Mouse (Mus musculus): Measurements from ENCODE around the gene Cdk2.

Gene Cdk2

GRCm38 (mm10) chr10:128703895-128704294 is 936 bp downstream of the Cdk2 start, which contains the start of gene Pmel:
TSS of gene Pmel (plus strand) at chr10:128704195.
- DNase-seq (ENCODE audit: low read depth, low spot score), result no peak

GRCm38 (mm10) chr10:128702328-128703007 is 2.4 kb downstream of the Cdk2 start:
- no peak for DNase-seq (ENCODE audit: low read depth, low spot score)

GRCm38 (mm10) chr10:128700712-128701111 is 4.1 kb downstream of the Cdk2 start:
- DNase-seq (ENCODE audit: low read depth, low spot score), result no peak

- no peak for DNase-seq (ENCODE audit: low read depth, low spot score)
Measured at GRCm38 (mm10) chr10:128699611-128700010, 5.2 kb downstream of the Cdk2 start.

GRCm38 (mm10) chr10:128699006-128699405 is 5.8 kb downstream of the Cdk2 start:
- no peak for DNase-seq (ENCODE audit: low read depth, low spot score)

- DNase-seq (ENCODE audit: low read depth, low spot score), result no peak
Measured at GRCm38 (mm10) chr10:128697072-128697725, 7.6 kb downstream of the Cdk2 start.

GRCm38 (mm10) chr10:128695992-128696807 is 8.6 kb downstream of the Cdk2 start, which contains the start of gene Rab5b:
TSS of gene Rab5b (minus strand) at chr10:128696264.
- peak; percentile 99 for DNase-seq (ENCODE audit: low read depth, low spot score)

- no peak for DNase-seq (ENCODE audit: low read depth, low spot score)
Measured at GRCm38 (mm10) chr10:128695411-128695991, 9.3 kb downstream of the Cdk2 start.

- no peak for DNase-seq (ENCODE audit: low read depth, low spot score)
Measured at GRCm38 (mm10) chr10:128674469-128675008, 30.3 kb downstream of the Cdk2 start.

- DNase-seq (ENCODE audit: low read depth, low spot score), result no peak
Measured at GRCm38 (mm10) chr10:128673763-128674468, 30.9 kb downstream of the Cdk2 start, which contains the start of gene Suox. TSS of gene Suox (minus strand) at chr10:128674073.

GRCm38 (mm10) chr10:128671148-128671547 is 33.7 kb downstream of the Cdk2 start:
- DNase-seq (ENCODE audit: low read depth, low spot score), result no peak

GRCm38 (mm10) chr10:128668790-128669672 is 35.8 kb downstream of the Cdk2 start:
- DNase-seq (ENCODE audit: low read depth, low spot score), result no peak

- no peak for DNase-seq (ENCODE audit: low read depth, low spot score)
Measured at GRCm38 (mm10) chr10:128665806-128666205, 39.0 kb downstream of the Cdk2 start.

- DNase-seq (ENCODE audit: low read depth, low spot score), result no peak
Measured at GRCm38 (mm10) chr10:128665307-128665706, 39.5 kb downstream of the Cdk2 start.

GRCm38 (mm10) chr10:128664808-128665207 is 40.0 kb downstream of the Cdk2 start:
- no peak for DNase-seq (ENCODE audit: low read depth, low spot score)

GRCm38 (mm10) chr10:128663441-128664220 is 41.2 kb downstream of the Cdk2 start:
- no peak for DNase-seq (ENCODE audit: low read depth, low spot score)

GRCm38 (mm10) chr10:128662465-128662864 is 42.4 kb downstream of the Cdk2 start:
- no peak for DNase-seq (ENCODE audit: low read depth, low spot score)

- DNase-seq (ENCODE audit: low read depth, low spot score), result no peak
Measured at GRCm38 (mm10) chr10:128659490-128659889, 45.3 kb downstream of the Cdk2 start.

GRCm38 (mm10) chr10:128657844-128658243 is 47.0 kb downstream of the Cdk2 start:
- no peak for DNase-seq (ENCODE audit: low read depth, low spot score)

Data from brain, embryonic 18.5 days (tissue).